Mouse (Mus musculus): Measurements from ENCODE around the gene Fn1.

Fn1 gene

GRCm38 (mm10) chr1:71605751-71606150, 47.2 kb downstream of the Fn1 start:
- no peak for DNase-seq (ENCODE audit: low spot score)

DNA sequence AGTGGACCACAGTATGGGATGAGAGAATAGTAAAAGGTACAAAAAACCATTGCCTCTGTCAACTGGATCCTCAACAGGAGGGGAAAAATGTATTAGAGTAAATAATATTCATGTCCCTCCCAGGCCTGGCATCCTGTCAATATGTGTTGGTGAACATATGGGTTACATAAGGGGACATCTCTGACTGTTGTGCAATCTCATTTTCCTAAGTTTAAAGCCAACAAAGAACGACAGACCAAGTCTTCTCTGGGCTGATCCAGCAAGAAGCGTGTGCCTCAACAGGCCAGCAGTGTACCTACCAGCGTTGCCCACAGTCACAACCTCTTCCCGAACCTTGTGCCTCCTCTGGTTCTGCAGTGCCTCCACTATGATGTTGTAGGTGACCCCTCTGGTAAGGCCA, 57.6 kb downstream of the Fn1 start:
- no peak for DNase-seq (ENCODE audit: low spot score)

GRCm38 (mm10) chr1:71594268-71594667, 58.7 kb downstream of the Fn1 start:
- DNase-seq (ENCODE audit: low spot score) = no peak

DNA sequence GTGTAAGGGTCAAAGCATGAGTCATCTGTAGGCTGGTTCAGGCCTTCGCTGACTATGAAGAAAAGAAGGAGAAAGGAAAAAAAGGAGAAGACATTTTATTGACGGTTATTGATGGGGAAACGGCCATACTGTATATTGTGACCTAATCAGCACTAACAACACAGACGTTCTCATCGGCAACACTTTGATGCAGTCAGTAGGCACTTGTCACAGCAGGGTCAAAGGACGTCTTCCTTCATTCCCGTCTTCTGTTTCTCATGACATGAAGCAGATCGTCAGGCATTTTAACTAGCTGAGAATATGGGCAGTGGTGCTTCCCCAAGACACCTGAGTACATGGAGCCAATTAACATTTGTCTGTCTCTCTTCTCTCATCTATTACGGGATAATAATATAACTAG, 59.8 kb downstream of the Fn1 start:
- DNase-seq (ENCODE audit: low spot score) = no peak

DNA sequence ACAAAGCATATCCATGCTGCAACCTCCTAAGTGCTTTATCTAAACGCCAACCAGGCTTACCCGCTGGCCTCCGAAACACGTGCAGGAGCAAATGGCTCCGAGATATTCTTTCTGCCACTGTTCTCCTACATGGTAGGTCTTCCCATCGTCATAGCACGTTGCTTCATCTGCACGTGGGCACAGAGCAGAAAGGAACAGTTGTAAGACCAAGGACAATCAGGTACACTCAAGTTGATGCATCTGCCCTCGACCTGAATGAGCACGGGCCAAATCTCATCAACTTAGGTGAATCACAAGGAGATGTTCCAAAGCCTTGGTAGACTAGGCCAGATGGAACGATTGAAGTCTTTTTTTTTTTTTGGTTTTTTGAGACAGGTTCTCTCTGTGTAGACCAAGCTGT, 63.0 kb downstream of the Fn1 start:
- no peak for DNase-seq (ENCODE audit: low spot score)

DNA sequence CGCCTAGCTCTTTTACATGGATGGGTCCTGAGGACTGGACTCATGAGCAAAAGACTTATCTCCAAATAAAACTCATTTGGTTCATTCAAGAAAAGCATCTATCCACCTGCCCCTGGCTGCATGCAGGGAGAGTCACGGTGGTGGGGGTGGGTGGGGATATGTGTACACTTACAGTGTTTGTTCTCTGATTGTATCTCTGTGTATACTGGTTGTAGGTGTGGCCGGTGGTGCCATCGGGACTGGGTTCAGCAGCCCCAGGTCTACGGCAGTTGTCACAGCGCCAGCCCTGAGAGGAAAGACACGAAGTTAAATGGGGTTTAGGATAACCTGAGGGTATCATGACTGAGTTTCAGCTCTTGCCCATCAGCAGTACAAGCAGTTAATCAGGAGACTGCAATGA, 66.3 kb downstream of the Fn1 start:
- DNase-seq (ENCODE audit: low spot score) = no peak

DNA sequence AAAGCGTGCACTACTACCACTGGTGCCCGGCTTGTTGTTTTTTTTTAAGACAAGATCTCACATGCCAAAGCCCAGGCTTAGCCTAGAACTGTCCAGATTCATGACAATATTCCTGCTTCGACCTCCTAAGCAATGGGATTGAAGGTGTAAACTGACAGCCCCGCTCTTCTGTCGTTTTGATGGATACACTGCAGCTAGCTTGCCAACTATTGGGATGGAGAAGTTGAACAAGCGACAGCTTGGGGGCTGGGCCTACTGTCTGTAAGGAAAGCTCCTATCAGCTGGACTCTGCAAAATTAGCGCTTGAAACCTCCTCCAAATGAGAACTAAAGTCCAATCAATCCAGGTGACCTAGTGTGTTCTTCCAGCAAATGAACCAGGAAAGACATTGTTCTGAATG, 69.1 kb downstream of the Fn1 start:
- no peak for DNase-seq (ENCODE audit: low spot score)

- no peak for DNase-seq (ENCODE audit: low spot score)
These were observed 69.7 kb downstream of the Fn1 start for GRCm38 (mm10) chr1:71583302-71583701.

DNA sequence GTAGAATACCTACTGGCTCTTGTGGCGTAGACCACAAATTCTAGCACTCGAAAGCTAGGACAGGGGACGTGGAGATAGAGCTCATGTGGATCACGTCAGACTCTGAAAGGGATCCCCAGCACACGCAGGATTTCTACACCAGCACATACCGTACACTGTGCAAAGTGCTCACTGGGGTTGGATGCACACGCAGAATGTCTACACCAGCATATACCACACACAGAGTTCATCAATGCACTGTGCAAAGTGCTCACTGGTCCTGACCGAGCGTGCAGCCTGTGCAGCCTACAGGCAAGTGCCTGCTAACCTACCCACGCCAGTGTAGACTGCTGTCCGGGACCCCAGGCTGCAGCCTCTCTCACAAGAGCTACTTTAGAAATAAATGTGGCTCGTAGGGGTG, 72.6 kb downstream of the Fn1 start:
- no peak for DNase-seq (ENCODE audit: low spot score)

DNA sequence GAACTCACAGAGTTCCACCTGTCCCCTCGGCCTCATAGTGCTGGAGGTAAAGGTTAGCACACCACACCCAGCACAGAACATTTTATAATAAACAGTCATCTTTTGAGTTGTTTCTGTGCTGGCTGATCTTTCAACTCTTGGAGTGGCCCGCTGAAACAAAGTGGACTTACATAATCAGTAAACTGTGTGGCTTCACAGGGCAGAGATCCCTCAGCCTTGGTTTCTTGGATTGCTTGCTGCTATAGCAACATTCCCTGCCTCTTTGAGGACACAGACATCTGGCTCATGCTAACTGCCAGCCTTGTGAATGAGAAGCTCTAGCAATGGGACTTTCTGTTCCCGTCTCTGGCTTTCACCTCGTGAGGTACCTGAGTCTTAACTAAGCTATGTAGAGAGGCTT, 73.5 kb downstream of the Fn1 start:
- no peak for DNase-seq (ENCODE audit: low spot score)

DNA sequence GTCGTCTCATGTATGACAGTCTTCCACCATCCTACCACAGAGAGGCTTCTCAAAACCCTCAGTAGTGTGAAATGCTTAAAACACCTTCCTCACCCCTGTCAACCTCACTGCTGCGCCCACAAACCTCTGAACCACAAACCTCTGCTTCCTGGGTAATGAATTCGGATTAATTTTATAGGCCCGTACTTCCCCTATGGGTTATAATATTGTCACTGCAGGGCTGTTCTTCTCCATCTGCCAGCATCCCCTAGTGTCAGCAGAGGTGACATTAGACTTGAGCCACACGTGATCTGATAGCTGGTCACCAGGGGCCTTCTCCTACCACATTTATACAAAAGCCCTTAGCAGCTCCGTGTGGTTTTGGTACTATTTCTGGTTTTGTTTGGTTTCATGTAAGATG, 76.2 kb downstream of the Fn1 start:
- DNase-seq (ENCODE audit: low spot score) = no peak

- DNase-seq (ENCODE audit: low spot score) = no peak
These were observed 77.0 kb downstream of the Fn1 start for GRCm38 (mm10) chr1:71575987-71576386.

GRCm38 (mm10) chr1:71570116-71570515, 82.9 kb downstream of the Fn1 start:
- no peak for DNase-seq (ENCODE audit: low spot score)

DNA sequence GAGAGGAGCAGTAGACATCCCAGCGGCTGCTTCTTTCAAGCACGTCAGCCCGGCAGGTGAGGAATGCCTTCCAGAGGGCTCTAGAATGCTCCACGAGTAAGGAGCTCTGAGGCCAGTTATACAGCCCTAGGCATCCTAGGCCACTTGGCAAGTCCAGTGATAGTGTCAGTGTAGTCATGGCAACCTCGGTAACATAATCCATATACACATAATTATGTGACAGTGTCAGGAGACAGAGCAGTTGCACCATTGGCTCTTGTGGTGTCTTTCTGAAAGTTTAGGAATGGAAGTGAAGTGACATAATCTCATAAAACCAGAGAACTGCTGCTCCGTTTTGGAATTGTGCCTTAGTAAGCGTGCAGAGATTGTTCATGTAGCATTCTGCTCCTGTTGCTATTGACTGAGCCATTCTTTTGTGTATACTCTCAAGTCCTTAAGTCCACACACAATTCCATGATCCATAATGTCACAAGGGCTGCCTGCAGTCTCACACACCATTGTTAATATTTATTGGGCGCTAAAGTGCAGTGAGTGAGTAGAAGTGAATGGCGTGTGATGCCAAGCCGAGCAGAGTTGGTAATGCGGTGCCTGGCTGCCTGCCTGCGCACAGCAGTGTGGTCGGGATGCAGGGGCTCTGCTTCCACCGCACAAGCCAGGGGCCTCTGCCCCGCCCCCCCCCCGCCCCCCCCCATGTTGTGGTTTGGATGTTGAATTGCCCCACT, 85.0 kb downstream of the Fn1 start:
- no peak for DNase-seq (ENCODE audit: low spot score)

GRCm38 (mm10) chr1:71564291-71564690, 88.7 kb downstream of the Fn1 start:
- DNase-seq (ENCODE audit: low spot score) = no peak

DNA sequence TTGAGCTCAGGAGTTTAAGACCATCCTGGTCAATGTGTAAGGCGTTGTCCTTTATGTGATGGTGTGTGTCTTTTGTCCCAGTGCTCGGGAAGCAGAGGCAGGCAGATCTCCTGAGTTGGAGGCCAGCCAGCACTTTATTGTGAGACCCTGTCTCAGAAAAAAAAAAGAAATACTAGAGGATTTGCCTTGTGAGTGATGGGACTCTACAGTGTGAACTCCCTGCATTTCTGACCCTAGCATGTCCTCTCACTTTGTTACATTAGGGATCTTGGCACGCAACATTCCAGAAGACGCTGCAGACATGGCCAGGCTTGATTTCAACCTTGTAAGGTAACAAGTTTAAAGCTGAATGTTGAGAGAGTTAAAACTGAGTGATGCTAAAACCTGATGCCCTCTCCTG, 92.4 kb downstream of the Fn1 start:
- DNase-seq (ENCODE audit: low spot score) = no peak

DNA sequence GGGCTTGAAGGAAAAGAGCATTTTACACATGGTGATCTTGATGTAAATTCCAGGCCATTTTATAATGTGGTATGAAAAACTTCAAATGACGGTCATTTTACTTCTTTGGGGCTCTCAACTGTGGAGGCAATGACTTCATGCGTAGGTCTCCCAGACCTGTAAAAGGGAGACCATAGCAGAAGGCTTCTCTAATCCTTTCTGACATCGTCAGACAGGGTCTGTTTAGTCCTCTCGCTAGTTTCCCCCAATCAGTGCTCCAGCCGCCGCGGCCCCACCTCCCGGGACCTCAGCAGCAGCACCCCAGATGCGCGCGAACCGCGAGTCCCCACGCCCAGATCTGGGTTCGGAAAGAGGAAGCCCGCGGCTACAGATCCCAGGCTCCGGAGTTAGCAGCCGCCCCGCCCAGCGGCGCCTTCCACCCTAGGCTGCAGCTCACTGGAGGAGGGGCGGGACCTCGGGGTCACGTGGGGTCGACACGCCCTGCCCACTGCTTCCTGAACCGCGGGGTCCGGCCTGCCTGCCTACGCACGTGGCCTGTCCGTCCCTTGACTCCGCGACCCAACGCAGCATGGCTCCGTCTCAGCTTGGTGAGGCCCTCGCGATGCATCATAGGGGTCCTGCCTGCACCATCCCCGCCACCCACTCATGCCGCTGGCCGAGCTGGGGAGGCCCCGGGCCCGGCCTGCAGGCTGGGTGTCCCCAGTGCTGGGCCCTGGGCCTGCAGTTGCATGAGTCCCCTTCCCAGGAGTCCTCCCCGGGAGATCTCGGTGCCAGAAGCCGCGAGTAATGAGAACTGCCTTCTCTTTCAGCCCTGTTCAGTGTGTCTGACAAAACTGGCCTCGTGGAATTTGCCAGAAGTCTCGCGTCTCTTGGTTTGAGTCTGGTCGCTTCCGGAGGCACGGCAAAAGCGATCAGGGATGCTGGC, 96.0 kb downstream of the Fn1 start, which contains the start of gene Atic:
Gene Atic (plus strand): TSS at position 463 of the 925 bp plus-strand sequence.
- DNase-seq (ENCODE audit: low spot score) = peak; percentile 94

- no peak for DNase-seq (ENCODE audit: low spot score)
These were observed 102.3 kb downstream of the Fn1 start for GRCm38 (mm10) chr1:71550626-71551195.

DNA sequence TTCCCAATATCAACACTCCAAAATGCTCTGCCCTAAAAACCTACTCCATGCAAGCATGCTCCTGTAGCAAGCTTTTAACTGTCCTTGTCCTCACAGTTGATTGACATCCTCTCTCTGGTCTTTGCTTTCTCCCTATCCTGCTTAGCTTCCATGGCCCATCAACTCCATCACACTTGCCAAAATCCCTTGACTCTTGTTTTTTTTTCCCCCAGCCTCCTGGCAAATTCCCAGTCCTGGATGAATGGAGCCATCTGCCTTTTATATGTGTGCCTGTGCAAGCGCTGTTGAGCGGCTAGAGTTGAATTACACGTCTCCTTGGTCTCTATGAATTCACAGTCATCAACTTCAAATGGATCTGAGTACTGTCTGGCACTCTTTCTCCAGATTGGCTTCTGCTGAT, 112.6 kb downstream of the Fn1 start:
- no peak for DNase-seq (ENCODE audit: low spot score)

- no peak for DNase-seq (ENCODE audit: low spot score)
These were observed 113.4 kb downstream of the Fn1 start for GRCm38 (mm10) chr1:71539641-71540040.
